Mouse (Mus musculus): ENCODE results near the gene Raph1. TPM values are rescaled to one million over a fixed set of nuclear protein-coding genes. Genes with fewer than 3 reads are reported as not detected.

The Raph1 gene
- total RNA-seq, 2 experiments from 2014 or later, result 87.3 to 96.3 TPM

Small RNA genes within 50 kb of the gene (microRNA-seq; reads per million reads assigned to microRNA genes)
- not detected for gene Gm23762

Other genes starting within 250 kb of the Raph1 start
- gene Cyp20a1, start 223.8 kb downstream of the Raph1 start, total RNA-seq (2021), result 10 to 100 TPM; 22.3 to 26.8 TPM
- 10 to 100 TPM; 30.0 to 32.0 TPM for gene Abi2, start 157.5 kb downstream of the Raph1 start, total RNA-seq (2021)
- 1 to 10 TPM; 1.2 TPM for gene Cd28, start 149.7 kb upstream of the Raph1 start, total RNA-seq (2021)

Measured in adrenal gland, postnatal 10 days (tissue).